Mouse (Mus musculus) liver, embryonic 11.5 days (tissue): ENCODE results near the gene Tprgl. TPM values are rescaled to one million over a fixed set of nuclear protein-coding genes. Genes with fewer than 3 reads are reported as not detected.

Experiments used
- ATAC-seq: fragments of 200-750 bp; cut with Nextera tagmentation; replicated peaks from 2 replicates; pipeline ENCODE4 v1.8.0; 2017; ENCODE audit warnings: moderate number of reproducible peaks, mild to moderate bottlenecking, moderate TSS enrichment, moderate library complexity; ENCODE audit not compliant: low FRiP score
- DNase-seq: peaks from one replicate; pipeline ENCODE4 v3.0.0-alpha.2; 2017; ENCODE audit warnings: low spot score
- H3K27ac ChIP-seq: fragments of 300-500 bp; sonication (generic); 2 replicates; pipeline ENCODE4 v1.5.1; 2014; ENCODE audit warnings: mild to moderate bottlenecking, low read depth, low read length, control low read depth
- H3K27me3 ChIP-seq: fragments of 300-500 bp; sonication (generic); replicated peaks from 2 replicates; pipeline ENCODE4 v1.6.1; 2014; ENCODE audit warnings: low read length, mixed read lengths; ENCODE audit not compliant: control insufficient read depth, insufficient read depth
- H3K36me3 ChIP-seq: fragments of 300-500 bp; sonication (generic); 2 replicates; pipeline ENCODE4 v1.6.1; 2014; ENCODE audit warnings: mild to moderate bottlenecking, low read length, moderate library complexity, mixed read lengths; ENCODE audit not compliant: control insufficient read depth, insufficient read depth
- H3K4me1 ChIP-seq: fragments of 300-500 bp; sonication (generic); replicated peaks from 2 replicates; pipeline ENCODE4 v1.6.1; 2014; ENCODE audit warnings: low read length, mixed read lengths; ENCODE audit not compliant: control insufficient read depth, insufficient read depth
- H3K4me2 ChIP-seq: fragments of 300-500 bp; sonication (generic); 2 replicates; pipeline ENCODE4 v1.6.1; 2014; ENCODE audit warnings: mild to moderate bottlenecking, control low read depth, moderate library complexity
- H3K4me3 ChIP-seq: fragments of 300-500 bp; sonication (generic); 2 replicates; pipeline ENCODE4 v1.5.1; 2014; ENCODE audit warnings: low read depth, low read length, control low read depth
- H3K9ac ChIP-seq: fragments of 300-500 bp; sonication (generic); 2 replicates; pipeline ENCODE4 v1.6.1; 2014; ENCODE audit warnings: low read depth, low read length, control low read depth
- H3K9me3 ChIP-seq: fragments of 300-500 bp; sonication (generic); 2 replicates; pipeline ENCODE4 v1.6.1; 2016; ENCODE audit warnings: low read length, inconsistent platforms, mixed read lengths; ENCODE audit not compliant: control insufficient read depth
- WGBS: fragments of 180-500 bp; shearing (Covaris S2); extraction: QIAGEN DNeasy Blood & Tissue Kit; methylation state at CpG from one replicate; pipeline ENCODE4 v1.1.7; 2014; 5-methylcytosine and 5-hydroxymethylcytosine counted together
- polyA plus RNA-seq: library from polyadenylated mRNA; unstranded; fragments of >200 nt; fragmentation: Nextera tagmentation; extraction: Ambion mirVana; gene quantifications from 2 replicates; pipeline ENCODE4 v1.2.1, GENCODE M21; 2014

Gene Tprgl
- polyA plus RNA-seq = 133 and 149 TPM in 2 replicates

DNA sequence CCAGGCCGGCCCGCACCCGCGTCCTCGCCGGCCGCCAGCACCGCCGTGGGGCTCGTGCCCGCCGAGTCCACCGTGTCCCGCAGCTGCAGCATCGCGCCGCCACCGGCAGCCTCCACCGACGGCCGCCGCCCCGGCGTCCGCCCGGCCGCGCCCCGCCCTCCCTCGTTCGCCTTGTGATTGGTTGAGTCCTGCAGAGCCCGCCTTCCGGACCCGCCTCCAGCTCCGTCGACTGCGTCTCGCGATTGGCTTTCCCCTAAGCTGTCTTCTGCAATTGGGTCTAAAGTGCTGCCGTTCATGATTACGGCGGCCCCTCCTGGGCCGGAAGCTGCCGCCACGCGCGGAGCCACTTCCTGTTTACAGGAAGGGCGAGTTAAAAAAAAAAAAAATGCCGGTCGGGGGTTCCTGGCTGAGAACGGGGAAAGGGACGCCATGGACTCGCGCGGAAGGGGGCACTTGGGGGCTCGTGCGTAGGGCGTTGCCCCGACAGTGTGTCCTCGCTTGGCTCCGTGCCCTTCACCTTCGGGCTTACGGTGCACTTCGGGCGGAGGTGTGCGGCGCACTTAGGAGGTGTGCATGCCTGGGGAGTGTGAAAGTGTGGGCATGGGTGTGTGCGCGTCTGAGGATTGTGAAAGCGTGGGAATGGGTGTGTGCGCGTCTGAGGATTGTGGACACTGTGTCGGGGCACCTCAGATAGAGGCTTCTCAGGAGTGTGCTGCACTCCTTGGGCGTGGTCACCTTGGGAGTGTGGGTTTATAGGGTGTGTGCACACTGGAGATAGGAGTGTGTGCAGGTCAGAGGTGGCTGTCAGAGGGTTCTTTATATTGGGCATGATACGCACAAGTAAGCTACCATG is at the start of gene Tprgl:
TSS of gene Tprgl (minus strand) at position 129 of the 853 bp plus-strand sequence.
- H3K9me3 ChIP-seq = no peaks in the 10 kb centered on the region
- H3K36me3 ChIP-seq = peaks cover 28% of the 10 kb centered on the region
- peak; percentile 96 for DNase-seq
- peak; percentile 91 for ATAC-seq
- H3K27ac ChIP-seq = peak within 1 kb of the TSS; percentile 96
- peak within 1 kb of the TSS; percentile 92 for H3K4me3 ChIP-seq
- under 1% methylated on average over 74 of the region's 75 CpGs for WGBS
- H3K9ac ChIP-seq = peak within 1 kb of the TSS; percentile 84
- peaks cover 13% of the 10 kb centered on the region for H3K4me1 ChIP-seq
- peak within 1 kb of the TSS; percentile 85 for H3K4me2 ChIP-seq
- no peaks in the 10 kb centered on the region for H3K27me3 ChIP-seq

DNA sequence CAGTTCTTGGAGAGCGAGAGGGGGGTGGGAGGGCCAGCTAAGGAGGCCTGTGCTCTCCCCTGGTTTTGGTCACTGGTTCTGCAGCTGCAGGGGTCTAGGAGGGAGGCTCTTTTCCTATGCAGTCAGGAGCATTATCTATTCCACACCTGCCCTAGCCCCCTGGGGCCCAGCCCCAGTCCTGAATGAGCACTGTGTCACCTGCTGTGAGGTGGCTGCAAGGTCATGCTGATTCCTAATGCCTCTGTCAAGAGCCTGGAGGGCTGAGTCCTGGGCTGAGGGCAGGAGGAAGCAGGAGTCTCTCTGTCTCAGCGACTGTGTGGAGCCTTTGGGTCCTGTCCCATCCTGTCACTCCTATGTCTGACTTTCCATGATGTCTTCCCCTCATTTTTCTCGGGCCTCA is 49.4 kb upstream of the Tprgl start:
- H3K27ac ChIP-seq = no peak overlapping the region
- no peaks in the 10 kb centered on the region for H3K9me3 ChIP-seq
- no peaks in the 10 kb centered on the region for H3K27me3 ChIP-seq
- no peak overlapping the region for H3K9ac ChIP-seq
- ATAC-seq = no peak
- H3K4me1 ChIP-seq = no peaks in the 10 kb centered on the region; the same call in 1 of the 2 replicates
- 14% methylated on average over 3 of the region's 3 CpGs for WGBS
- no peaks in the 10 kb centered on the region for H3K36me3 ChIP-seq
- H3K4me2 ChIP-seq = no peak overlapping the region
- no peak for DNase-seq
- H3K4me3 ChIP-seq = no peak overlapping the region

DNA sequence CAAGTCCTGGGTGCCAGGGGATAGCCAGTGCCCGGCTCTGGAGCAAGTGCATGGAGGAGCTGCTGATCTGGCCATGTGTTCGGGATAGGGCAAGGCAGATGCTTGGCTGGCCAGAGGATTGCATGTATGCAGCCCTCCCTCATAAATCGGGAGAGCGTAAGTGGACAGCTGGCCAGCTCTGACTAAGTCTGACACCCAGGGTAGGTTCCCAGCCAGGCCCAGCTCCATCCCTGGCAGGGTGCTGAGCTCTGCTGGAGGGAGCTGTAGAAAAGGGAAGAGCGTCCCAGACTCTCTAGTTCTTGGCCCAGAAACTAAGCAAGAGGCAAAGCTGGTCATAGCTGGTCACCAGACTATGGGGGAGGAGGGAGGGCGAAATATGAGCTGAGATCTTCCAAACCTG is 48.6 kb upstream of the Tprgl start:
- Histone ChIP-seq H3K9ac (no peak overlapping the region), H3K4me3 (no peak overlapping the region), H3K4me2 (no peak overlapping the region), H3K4me1 (no peaks in the 10 kb centered on the region), H3K36me3 (no peaks in the 10 kb centered on the region), H3K9me3 (no peaks in the 10 kb centered on the region), H3K27me3 (no peaks in the 10 kb centered on the region), H3K27ac (no peak overlapping the region)
- DNase-seq (no peak), ATAC-seq (no peak)
- 59% methylated on average over 6 of the region's 6 CpGs for WGBS

DNA sequence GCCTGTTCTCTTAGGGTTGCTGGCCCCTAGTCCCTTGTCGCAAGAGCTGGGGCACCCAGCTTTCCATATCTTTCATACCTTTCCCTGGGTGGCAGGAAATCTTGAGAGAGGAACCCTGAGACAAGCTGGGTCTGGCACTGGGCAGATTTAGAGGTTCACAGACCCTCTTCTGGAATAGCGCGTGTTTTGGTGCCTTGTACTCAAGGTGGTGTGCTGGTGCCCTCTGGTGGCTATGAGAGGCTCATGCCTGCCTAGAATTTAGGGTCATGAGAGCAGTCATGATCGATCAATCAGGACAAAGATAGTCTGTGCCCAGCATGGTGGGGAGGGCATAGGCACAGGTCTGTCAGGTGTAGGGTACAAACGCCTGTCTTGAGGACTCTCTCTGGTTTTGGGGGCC is 46.8 kb upstream of the Tprgl start:
- WGBS = 20% methylated on average over 5 of the region's 5 CpGs
- Histone ChIP-seq H3K4me1 (no peaks in the 10 kb centered on the region), H3K27ac (no peak overlapping the region), H3K27me3 (no peaks in the 10 kb centered on the region), H3K9me3 (no peaks in the 10 kb centered on the region), H3K36me3 (no peaks in the 10 kb centered on the region), H3K9ac (no peak overlapping the region), H3K4me3 (no peak overlapping the region), H3K4me2 (no peak overlapping the region)
- peak; percentile 53 for DNase-seq
- ATAC-seq = peak; percentile 21; the same call in 1 of the 2 replicates

DNA sequence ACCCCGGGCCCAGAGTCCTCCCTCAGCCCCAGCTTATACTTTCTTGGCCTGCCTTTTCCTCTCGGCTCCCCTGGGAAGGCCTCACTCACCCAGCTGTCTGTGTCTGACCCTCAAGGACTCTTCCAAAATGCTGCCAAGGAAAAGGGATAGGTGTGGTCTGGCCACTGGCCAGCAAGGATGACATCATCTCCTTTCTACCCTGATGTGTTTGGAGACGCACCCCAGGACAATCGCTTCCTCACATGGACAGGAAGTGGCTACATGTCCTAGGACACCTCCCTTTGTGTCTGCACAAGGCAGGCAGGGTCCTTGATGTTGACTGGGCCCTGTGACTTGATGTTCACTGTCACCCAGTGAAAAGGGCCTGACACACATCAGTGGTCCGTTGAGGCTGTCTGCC is 44.9 kb upstream of the Tprgl start:
- ATAC-seq = no peak
- 58% methylated on average over 5 of the region's 5 CpGs for WGBS
- Histone ChIP-seq H3K4me1 (no peaks in the 10 kb centered on the region), H3K4me3 (no peak overlapping the region), H3K36me3 (no peaks in the 10 kb centered on the region), H3K4me2 (no peak overlapping the region), H3K27ac (no peak overlapping the region), H3K27me3 (no peaks in the 10 kb centered on the region), H3K9ac (no peak overlapping the region), H3K9me3 (no peaks in the 10 kb centered on the region)
- DNase-seq = no peak

- Histone ChIP-seq H3K27me3 (no peaks in the 10 kb centered on the region), H3K9me3 (no peaks in the 10 kb centered on the region), H3K4me2 (no peak overlapping the region), H3K4me3 (no peak overlapping the region), H3K27ac (no peak overlapping the region; the same call in 1 of the 2 replicates), H3K4me1 (no peaks in the 10 kb centered on the region), H3K9ac (no peak overlapping the region), H3K36me3 (no peaks in the 10 kb centered on the region)
- ATAC-seq = no peak
- no peak for DNase-seq
- 70% methylated on average over 7 of the region's 7 CpGs for whole genome bisulfite sequencing
These were observed 44.1 kb upstream of the Tprgl start for GRCm38 (mm10) chr4:154204532-154204931.

- no peak overlapping the region for H3K4me3 ChIP-seq
- H3K27me3 ChIP-seq = no peaks in the 10 kb centered on the region
- no peaks in the 10 kb centered on the region for H3K36me3 ChIP-seq
- no peak overlapping the region for H3K9ac ChIP-seq
- DNase-seq (no peak), ATAC-seq (no peak)
- H3K4me1 ChIP-seq = no peaks in the 10 kb centered on the region
- H3K27ac ChIP-seq = no peak overlapping the region
- no peak overlapping the region for H3K4me2 ChIP-seq
- no peaks in the 10 kb centered on the region for H3K9me3 ChIP-seq
- 80% methylated on average over 5 of the region's 5 CpGs for WGBS
These were observed 41.0 kb upstream of the Tprgl start for GRCm38 (mm10) chr4:154201511-154201910.

GRCm38 (mm10) chr4:154198377-154198961 is 38.0 kb upstream of the Tprgl start:
- DNase-seq = no peak
- WGBS = 70% methylated on average over 7 of the region's 7 CpGs
- Histone ChIP-seq H3K4me3 (no peak overlapping the region), H3K27ac (no peak overlapping the region), H3K9me3 (no peaks in the 10 kb centered on the region), H3K4me1 (no peaks in the 10 kb centered on the region), H3K9ac (no peak overlapping the region), H3K36me3 (no peaks in the 10 kb centered on the region), H3K4me2 (no peak overlapping the region), H3K27me3 (no peaks in the 10 kb centered on the region)
- ATAC-seq = no peak

- no peak overlapping the region for H3K4me3 ChIP-seq
- no peaks in the 10 kb centered on the region for H3K27me3 ChIP-seq
- H3K9me3 ChIP-seq = no peaks in the 10 kb centered on the region
- 63% methylated on average over 6 of the region's 6 CpGs for WGBS
- ATAC-seq (no peak), DNase-seq (no peak)
- no peak overlapping the region for H3K27ac ChIP-seq
- no peak overlapping the region for H3K4me2 ChIP-seq
- no peaks in the 10 kb centered on the region for H3K4me1 ChIP-seq
- no peaks in the 10 kb centered on the region for H3K36me3 ChIP-seq
- no peak overlapping the region for H3K9ac ChIP-seq
These were observed 37.5 kb upstream of the Tprgl start for GRCm38 (mm10) chr4:154197961-154198360.
